Mouse (Mus musculus) stomach, postnatal 0 days (tissue): ENCODE data around the gene Cd68.
"Not testable (repeated sequence)": the region's sequence is repeated elsewhere in the genome, so short reads cannot be mapped to it uniquely, and the experiment has no call there.

Experiments
- CTCF ChIP-seq: IDR thresholded peaks from 2 replicates; pipeline ENCODE4 v1.5.1; 2016; ENCODE audit warnings: antibody characterized with exemption, low read depth, mild to moderate bottlenecking, moderate library complexity
- EP300 ChIP-seq: optimal IDR thresholded peaks from 2 replicates; pipeline ENCODE3; 2016; ENCODE audit warnings: antibody characterized with exemption

DNA sequence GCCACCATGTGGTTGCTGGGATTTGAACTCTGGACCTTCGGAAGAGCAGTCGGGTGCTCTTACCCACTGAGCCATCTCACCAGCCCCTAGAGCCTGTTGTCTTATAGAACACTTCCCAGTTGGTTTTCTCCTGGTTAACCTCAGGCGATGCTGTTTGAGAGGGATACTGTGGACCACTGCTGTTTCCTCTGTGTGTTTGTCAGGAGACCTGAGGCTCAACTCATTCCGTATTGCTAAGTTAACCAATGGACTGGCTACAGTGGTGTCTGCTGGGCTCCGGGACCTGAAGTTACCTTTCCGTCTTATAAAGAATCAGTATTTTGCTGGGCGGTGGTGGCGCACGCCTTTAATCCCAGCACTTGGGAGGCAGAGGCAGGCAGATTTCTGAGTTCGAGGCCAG lies 36.9 kb upstream of the Cd68 start:
- not testable (repeated sequence) for TF ChIP-seq CTCF, EP300
